Mouse (Mus musculus): Measurements from ENCODE around the gene Pcbp4. TPM values are rescaled to one million over a fixed set of nuclear protein-coding genes. Genes with fewer than 3 reads are reported as not detected.

The Pcbp4 gene
- polyA plus RNA-seq, 1 experiment, result 22.6 TPM

DNA sequence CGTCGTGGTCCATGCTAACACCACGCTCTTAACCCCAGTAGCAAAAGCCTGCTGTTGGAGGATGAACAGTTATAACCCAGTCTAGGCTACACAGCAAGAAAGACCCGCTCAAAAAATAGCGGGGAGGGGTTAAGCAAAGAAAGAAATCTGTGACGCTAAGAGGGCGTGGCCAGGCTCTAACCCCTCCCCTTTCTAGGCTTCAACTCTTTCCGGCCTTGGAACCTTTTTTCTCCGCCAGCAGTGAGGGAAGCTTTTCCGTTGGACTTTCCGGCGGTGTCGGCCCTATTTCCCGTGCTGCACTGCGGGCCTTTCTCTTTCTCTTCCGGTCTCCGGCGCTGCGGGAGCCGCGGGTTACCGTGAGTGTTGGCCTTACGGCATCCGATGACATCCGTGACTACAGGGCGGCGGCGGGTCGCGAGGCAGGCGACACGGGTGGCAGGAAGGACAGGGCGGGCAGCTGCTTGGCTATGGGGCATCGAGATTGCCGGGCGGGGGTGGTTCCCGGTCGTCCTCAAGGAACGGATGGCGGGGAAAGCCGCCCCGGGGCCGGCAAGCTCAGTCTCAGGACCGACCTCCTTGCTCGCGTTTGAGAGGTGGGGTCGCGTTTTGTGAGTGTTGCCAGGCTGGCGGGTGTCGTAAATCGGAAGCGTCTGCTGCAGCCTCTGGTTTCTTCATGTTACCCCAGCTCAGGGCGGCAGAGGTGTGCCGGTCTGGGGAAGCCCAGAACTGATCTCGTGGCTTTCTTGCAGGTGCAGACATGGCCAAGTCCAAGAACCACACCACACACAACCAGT is 23.7 kb upstream of the Pcbp4 start, which contains the start of gene Rpl29:
Gene Rpl29, plus strand, starts transcription at position 234 of the 794 bp plus-strand sequence.
- TF ChIP-seq GATA1 (IDR thresholded peaks at IDR 0.05; ENCODE audit: low read length), result no peak

DNA sequence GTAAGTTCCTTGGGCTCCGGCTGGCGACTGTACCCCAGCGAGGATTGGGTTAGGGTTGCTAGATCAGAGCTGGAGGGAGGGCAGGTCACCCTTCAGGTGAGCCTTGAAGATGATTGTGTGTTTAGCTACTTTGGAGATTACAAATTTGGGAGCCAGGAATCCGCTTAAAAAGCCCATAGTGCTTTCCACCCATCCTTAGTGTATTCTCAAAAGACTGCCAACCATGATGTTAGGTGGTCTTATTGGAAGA is 23.2 kb upstream of the Pcbp4 start:
- no peak for TF ChIP-seq GATA1 (IDR thresholded peaks at IDR 0.05; ENCODE audit: low read length)

- no peak for TF ChIP-seq GATA1 (IDR thresholded peaks at IDR 0.05; ENCODE audit: low read length)
Observed at GRCm38 (mm10) chr9:106433389-106433788, 19.7 kb upstream of the Pcbp4 start.

GRCm38 (mm10) chr9:106436566-106436965 is 16.5 kb upstream of the Pcbp4 start:
- TF ChIP-seq GATA1 (IDR thresholded peaks at IDR 0.05; ENCODE audit: low read length), result no peak

GRCm38 (mm10) chr9:106442680-106443079 is 10.4 kb upstream of the Pcbp4 start:
- TF ChIP-seq GATA1 (IDR thresholded peaks at IDR 0.05; ENCODE audit: low read length), result no peak

GRCm38 (mm10) chr9:106444836-106445235 is 8.3 kb upstream of the Pcbp4 start:
- TF ChIP-seq GATA1 (IDR thresholded peaks at IDR 0.05; ENCODE audit: low read length), result no peak

GRCm38 (mm10) chr9:106447348-106447747 is 5.7 kb upstream of the Pcbp4 start, which contains the start of the genes Abhd14b and Abhd14a:
Gene Abhd14b (plus strand): TSS chr9:106447459.
Gene Abhd14a (minus strand): TSS chr9:106447678.
- TF ChIP-seq GATA1 (IDR thresholded peaks at IDR 0.05; ENCODE audit: low read length), result no peak

DNA sequence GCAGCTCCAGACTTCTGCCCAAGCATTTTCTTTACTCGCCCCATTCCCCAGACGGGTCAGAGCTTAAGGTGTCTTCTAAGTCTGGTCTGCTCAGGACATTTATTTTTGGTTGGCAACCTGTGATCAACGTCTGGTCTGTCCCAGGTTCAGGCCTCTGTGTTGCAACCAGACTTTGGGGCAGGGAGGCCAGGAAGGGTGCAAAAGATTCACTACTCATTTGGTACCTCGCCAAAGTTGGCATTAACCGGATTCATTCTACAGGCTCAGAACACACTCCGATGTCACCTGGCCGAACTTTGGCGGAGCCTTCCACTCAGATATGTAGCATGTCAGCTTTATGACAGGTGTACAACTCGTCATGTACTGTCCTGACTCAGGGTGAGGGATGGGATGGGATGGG is 5.1 kb upstream of the Pcbp4 start:
- TF ChIP-seq GATA1 (IDR thresholded peaks at IDR 0.05; ENCODE audit: low read length), result no peak

GRCm38 (mm10) chr9:106448498-106449031 is 4.5 kb upstream of the Pcbp4 start:
- no peak for TF ChIP-seq GATA1 (IDR thresholded peaks at IDR 0.05; ENCODE audit: low read length)

DNA sequence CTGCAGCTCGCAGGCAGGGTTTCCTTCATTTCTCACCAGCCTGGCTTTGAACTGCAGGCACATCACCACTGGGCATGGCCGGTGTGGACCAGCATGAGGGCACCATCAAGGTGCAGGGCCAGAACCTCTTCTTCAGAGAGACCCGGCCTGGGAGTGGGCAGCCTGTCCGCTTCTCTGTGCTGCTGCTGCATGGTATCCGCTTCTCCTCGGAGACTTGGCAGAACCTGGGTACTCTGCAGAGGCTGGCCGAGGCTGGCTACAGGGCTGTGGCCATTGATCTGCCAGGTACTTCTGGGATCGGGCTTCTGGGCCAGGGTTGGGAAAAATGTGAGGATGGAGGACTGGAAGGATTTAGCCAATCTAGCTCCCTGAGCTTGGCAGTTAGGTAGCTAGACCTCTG is 3.1 kb upstream of the Pcbp4 start:
- no peak for TF ChIP-seq GATA1 (IDR thresholded peaks at IDR 0.05; ENCODE audit: low read length)

DNA sequence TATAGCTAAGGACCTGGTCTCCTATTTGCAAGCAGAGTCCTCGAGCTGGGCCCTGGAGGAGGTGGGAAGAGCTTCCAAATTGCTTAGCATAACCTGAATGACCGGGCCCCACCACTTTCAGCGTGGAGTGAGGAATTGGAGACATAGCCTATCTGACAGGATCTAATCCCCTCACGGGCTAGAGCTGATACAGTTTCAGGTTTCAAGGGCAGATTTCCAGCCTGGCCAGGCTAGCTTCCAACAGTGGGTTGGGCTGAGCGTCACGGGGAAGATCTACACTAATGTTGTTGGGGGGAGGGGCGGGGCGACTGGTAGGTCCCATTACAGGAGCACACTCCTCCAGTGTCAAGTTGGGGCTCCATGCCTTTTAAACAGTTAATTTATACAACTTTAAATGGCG is 2.4 kb upstream of the Pcbp4 start:
- no peak for TF ChIP-seq GATA1 (IDR thresholded peaks at IDR 0.05; ENCODE audit: low read length)

DNA sequence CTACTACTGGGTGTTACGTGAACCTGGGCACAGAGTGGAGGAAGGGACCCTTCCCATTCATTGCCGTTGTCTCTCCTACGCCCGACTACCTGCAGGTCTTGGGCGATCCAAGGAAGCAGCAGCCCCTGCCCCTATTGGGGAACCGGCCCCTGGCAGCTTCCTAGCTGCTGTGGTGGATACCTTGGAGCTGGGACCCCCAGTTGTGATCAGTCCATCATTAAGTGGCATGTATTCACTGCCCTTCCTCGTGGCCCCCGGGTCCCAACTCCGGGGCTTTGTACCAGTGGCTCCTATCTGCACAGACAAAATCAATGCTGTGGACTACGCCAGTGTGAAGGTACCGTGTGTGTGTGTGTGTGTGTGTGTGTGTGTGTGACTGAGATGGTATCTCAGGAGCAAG is 1.8 kb upstream of the Pcbp4 start:
- no peak for TF ChIP-seq GATA1 (IDR thresholded peaks at IDR 0.05; ENCODE audit: low read length)

GRCm38 (mm10) chr9:106451899-106452298 is 1.2 kb upstream of the Pcbp4 start:
- no peak for TF ChIP-seq GATA1 (IDR thresholded peaks at IDR 0.05; ENCODE audit: low read length)

DNA sequence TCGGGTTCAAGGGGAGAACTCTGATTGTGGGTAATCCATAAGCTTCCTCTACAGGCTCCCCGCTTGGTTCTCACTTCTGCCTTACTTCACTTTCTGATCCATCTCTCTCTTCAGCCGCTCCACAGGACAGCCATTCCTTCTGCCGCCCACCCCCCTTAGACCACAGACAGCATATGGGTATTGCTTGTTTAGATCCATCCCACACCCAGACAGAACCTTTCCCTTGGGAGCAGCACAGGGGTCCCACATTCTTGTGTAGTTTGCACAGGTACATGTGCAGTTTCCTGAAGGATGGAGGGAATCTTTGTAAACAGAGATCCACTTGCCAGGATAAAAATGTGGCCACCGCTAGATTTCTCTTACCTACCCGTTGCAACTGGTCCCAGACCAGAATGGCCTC is 740 bp upstream of the Pcbp4 start:
- no peak for TF ChIP-seq GATA1 (IDR thresholded peaks at IDR 0.05; ENCODE audit: low read length)

DNA sequence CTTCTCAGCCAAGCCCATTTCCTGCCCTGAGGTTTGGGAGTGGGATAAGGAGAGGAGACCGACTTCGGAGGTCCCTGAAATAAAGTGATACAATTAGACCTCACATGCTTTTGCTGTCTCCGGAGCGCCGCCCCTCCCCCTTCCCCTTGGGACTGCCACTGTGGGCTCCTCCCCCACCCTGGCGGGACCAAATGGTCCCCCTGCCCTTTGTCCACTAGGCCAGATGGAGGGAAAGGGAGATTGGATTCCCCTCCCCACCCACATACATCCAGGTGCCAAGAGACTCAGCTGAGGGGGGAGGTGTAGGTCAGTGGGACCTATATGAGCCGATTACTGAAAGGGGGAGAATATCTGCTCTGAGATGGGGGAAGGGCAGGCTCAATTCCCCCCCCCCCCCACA is 270 bp upstream of the Pcbp4 start:
- TF ChIP-seq GATA1 (IDR thresholded peaks at IDR 0.05; ENCODE audit: low read length), result no peak

DNA sequence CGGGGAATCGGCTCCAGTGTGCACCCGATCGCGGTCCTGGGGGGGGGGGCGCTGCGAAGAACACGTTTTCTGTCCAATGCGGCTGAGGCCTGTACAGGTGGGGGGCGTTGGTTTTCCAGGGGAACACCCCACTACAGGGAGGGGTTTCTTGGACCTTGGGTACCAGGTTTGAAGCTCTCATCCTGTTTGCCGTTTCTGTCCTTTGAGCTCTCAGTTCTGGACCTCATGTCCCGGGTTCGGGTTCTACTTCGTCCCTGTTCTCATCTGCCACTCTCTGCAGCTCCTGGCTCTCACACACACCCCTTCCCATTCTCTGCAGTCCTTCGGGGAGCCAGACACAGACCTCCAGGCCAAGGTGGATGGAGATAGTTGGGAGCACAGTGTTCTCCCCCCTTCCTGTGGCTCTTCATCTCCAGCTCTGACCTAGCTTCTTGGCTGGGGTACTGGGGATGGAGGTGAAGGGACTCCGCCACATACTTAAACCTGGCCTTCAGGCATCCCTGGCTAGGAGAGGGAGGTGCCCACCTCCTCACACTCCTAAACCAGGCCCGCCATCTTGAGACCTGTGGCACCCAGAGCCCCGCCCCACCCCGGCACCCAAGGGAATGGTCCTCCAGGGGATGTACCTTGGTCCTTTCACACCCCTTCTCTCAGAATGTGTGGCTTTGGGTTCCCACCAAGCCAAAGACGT is 1.1 kb downstream of the Pcbp4 start:
- TF ChIP-seq GATA1 (IDR thresholded peaks at IDR 0.05; ENCODE audit: low read length), result no peak

All from G1E-ER4 (cell line).